In genomic region chr14:48679590-48679989, GRCm38 (mm10) we compare ENCODE assay signal across 23 mouse cellular contexts. TPM values are rescaled to one million over a fixed set of nuclear protein-coding genes. Genes with fewer than 3 reads are reported as not detected.
DNase-seq lines count a peak whose midpoint lies in the region; TF ChIP-seq lines count a peak whose summit lies in the region.
"Had no signal": no experiment of that assay in that cellular context is flagged by ENCODE, and none has a peak within 500 bp of the region (broad histone marks: within the 10 kb centered on the region; RNA-seq: fewer than 3 reads in every experiment).

No protein-coding gene starts in this region.

- H3ac ChIP-seq in C2C12 (ENCODE audit: control insufficient read depth, insufficient read length, low read depth) (no peak overlapping the region), myocyte (ENCODE audit: control insufficient read depth, insufficient read length) (no peak overlapping the region)

- H3K4me2 ChIP-seq in myocyte (ENCODE audit: low read depth) = peak overlapping the region; percentile 24
- H3K4me2 ChIP-seq: embryonic facial prominence, embryonic 13.5 days; embryonic facial prominence, embryonic 15.5 days; forebrain, embryonic 12.5 days had no signal

- no peaks in the 10 kb centered on the region for H3K27me3 ChIP-seq in C2C12 (ENCODE audit: control insufficient read depth, insufficient read depth, insufficient read length)
- H3K27me3 ChIP-seq in myocyte (ENCODE audit: control insufficient read depth, insufficient read depth, insufficient read length) = no peaks in the 10 kb centered on the region

- no peaks in the 10 kb centered on the region for H3K79me3 ChIP-seq in C2C12 (ENCODE audit: low read depth)

- H3K79me2 ChIP-seq in C2C12 (ENCODE audit: control insufficient read depth, insufficient read depth) (no peaks in the 10 kb centered on the region), myocyte (ENCODE audit: control insufficient read depth, insufficient read depth) (no peaks in the 10 kb centered on the region)

- peak; percentile 11 to 13 for DNase-seq in cerebellum, postnatal 10 days
- DNase-seq in cerebellum, postnatal 4 days (ENCODE audit: low spot score in 2 of 2) = no peak
- peak; percentile 23 for DNase-seq in 3134 (ENCODE audit: extremely low read depth, insufficient read length, low spot score)
- DNase-seq in spleen, adult 18-20 months = no peak
- no peak for DNase-seq in liver
- DNase-seq: adrenal gland, adult 8-10 months; adrenal gland, postnatal 14 days; adrenal gland, postnatal 36 days; B cell, adult 2 months; cerebellum, adult 11 months; cerebellum, adult 18-20 months; cerebellum, adult 8-10 months; cerebellum, adult 9-11 months; cerebellum, postnatal 25 days; embryo, embryonic 11 days had no signal

- H3K36me3 ChIP-seq in C2C12 (ENCODE audit: control insufficient read depth, insufficient read depth) (no peaks in the 10 kb centered on the region), myocyte (ENCODE audit: control insufficient read depth, insufficient read depth) (no peaks in the 10 kb centered on the region)
- H3K36me3 ChIP-seq: embryonic facial prominence, embryonic 13.5 days; embryonic facial prominence, embryonic 15.5 days; forebrain, embryonic 10.5 days; forebrain, embryonic 12.5 days had no signal

- H3K4me3 ChIP-seq in C2C12 (ENCODE audit: insufficient read depth, poor library complexity, severe bottlenecking) = no peak overlapping the region
- no peak overlapping the region for H3K4me3 ChIP-seq in myocyte
- H3K4me3 ChIP-seq: embryonic facial prominence, embryonic 13.5 days; embryonic facial prominence, embryonic 15.5 days; erythroblast, embryonic 14.5 days; forebrain, embryonic 10.5 days; forebrain, embryonic 12.5 days had no signal

- TF ChIP-seq CTCF in C2C12 (IDR thresholded peaks at IDR 0.05; ENCODE audit: control insufficient read depth, insufficient read depth, insufficient read length) = no peak

- TF ChIP-seq POLR2A in myocyte (IDR thresholded peaks at IDR 0.05; ENCODE audit: insufficient read length, low read depth) = no peak

TF ChIP-seq in C2C12, 6 proteins besides CTCF, POLR2A, EP300 and RAD21:
- TF ChIP-seq MAX (IDR thresholded peaks at IDR 0.05) (no peak), MYOD1 (IDR thresholded peaks at IDR 0.05; ENCODE audit: control insufficient read depth, insufficient read length, low read depth) (no peak), FOSL1 (IDR thresholded peaks at IDR 0.05; ENCODE audit: insufficient read depth, low read length, poor library complexity, severe bottlenecking) (peak; percentile 97), CEBPB (IDR thresholded peaks at IDR 0.05; ENCODE audit: low read depth) (peak; percentile 74)

TF ChIP-seq in myocyte, 11 proteins besides CTCF, POLR2A, EP300 and RAD21:
- TF ChIP-seq CEBPB (IDR thresholded peaks at IDR 0.05; ENCODE audit: insufficient read depth, poor library complexity, severe bottlenecking) = 0 out of 2 replicates have a peak, but pooled peaks have one; percentile 6
- TF ChIP-seq POLR2AphosphoS2 (IDR thresholded peaks at IDR 0.05; ENCODE audit: insufficient read length, low read depth) = no peak

RNA-seq across cellular contexts. Expression of gene Otx2, which starts 6.0 kb away (rescaled TPM):
- polyA plus RNA-seq in C2C12 (2012; fragmentation: generic; extraction: Trizol) (not detected), myocyte (2012; fragmentation: generic; extraction: Trizol) (not detected)
- polyA plus RNA-seq: erythroblast, embryonic 14.5 days; Patski had no signal

Comparison
In these comparisons a context has a peak if more than half of its experiments do, and no peak if none do; other contexts are left out.
1. DNase-seq: peak in cerebellum, postnatal 10 days (2 of 2) and 3134 (single experiment); none in cerebellum, postnatal 4 days (0 of 2), spleen, adult 18-20 months (0 of 2) and liver (single experiment).